Mouse (Mus musculus) spleen, postnatal 36 days (tissue): ENCODE measurements around the gene Ehd1.

Experiments used
- DNase-seq, 2 experiments: peaks; one replicate each; pipeline ENCODE4 v3.0.0; 2022; ENCODE audit warnings: low spot score in 2 of 2, mixed read lengths in 1 of 2

The Ehd1 gene

DNA sequence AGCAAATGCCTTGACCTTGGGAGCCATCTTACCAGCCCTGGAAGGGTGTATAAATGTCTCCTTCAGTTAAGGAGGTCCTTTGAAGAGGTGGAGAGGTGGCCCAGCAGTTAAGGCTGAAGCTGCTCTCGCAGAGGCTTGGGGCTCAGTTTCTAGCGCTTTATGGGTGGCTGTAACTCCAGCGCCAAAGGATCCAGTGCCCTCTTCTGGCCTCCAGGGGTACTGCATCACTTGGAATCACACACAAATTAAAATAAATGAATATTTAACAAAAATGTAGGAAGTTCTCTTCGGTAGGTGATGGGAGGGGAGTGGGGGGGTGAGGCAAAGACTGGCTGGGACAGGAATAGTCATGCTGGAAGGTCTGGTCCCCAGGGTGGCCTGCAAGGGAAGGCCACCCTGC is 15.6 kb upstream of the Ehd1 start:
- DNase-seq: no peak

- DNase-seq: no peak
Observed at GRCm38 (mm10) chr19:6261379-6261778, 15.1 kb upstream of the Ehd1 start.

GRCm38 (mm10) chr19:6262222-6262621 is 14.3 kb upstream of the Ehd1 start:
- peak; percentile 63 to 71 for DNase-seq

GRCm38 (mm10) chr19:6262839-6263433 is 13.6 kb upstream of the Ehd1 start:
- no peak for DNase-seq

- DNase-seq: no peak
Observed at GRCm38 (mm10) chr19:6264200-6264599, 12.3 kb upstream of the Ehd1 start.

- DNase-seq: no peak
Observed at GRCm38 (mm10) chr19:6264945-6265344, 11.6 kb upstream of the Ehd1 start.

DNA sequence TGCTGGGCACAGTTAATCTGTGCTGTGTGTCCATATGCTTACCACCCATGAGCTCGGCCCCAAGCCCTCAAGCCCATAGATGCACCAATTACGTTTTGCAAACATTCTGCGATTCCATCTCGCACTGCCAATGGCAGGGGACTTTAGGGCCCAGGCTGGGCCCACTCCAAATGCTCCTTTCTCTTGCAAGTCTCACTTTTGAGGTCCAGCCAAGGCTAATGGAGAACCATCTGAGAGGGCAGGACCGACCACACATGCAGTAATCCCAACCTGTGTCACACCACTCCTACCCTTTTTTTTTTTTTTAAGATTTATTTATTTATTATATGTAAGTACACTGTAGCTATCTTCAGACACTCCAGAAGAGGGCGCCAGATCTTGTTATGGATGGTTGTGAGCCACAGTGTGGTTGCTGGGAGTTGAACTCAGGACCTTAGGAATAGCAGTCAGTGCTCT is 10.8 kb upstream of the Ehd1 start:
- no peak for DNase-seq

DNA sequence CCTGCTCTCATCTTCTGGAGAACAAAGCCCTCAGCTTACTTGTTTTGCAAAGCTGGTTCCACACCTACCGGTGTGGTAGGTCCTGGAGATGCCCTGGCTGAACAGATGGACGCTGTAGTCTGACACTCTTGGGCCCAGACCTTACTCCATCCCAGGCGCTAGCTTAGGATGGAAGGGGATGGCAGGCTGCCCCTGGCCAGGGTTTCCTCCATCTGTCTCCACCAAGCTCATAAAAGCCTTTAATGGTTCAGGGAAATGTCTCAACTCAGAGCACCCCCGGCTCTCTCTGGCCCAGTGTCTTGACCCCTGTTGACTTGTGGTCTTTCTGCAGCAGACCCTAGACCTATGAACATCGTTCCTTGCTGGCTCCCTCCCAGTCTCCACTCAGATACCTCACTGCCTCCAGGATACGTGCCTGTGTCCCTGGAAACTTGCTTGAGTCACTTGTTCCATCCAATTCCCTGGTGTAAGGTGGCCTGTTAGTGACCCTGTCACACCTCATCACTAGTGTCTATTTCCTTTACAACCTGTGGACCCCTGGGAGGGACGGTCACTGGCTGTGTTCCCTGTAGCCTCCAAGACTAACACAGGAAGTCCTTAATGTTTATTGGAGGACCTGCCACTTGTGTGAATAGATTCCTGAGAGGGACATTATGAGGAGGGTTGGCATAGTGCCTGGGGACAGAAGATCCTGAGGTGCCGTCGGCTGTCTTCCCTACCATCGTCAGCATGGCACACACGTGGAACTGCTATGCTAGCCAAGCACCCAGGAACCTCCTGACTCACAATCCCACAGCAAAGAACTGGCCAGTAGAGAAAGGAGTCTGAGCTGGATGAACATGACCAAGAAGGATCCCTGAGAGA is 9.0 kb upstream of the Ehd1 start:
- DNase-seq: no peak

DNA sequence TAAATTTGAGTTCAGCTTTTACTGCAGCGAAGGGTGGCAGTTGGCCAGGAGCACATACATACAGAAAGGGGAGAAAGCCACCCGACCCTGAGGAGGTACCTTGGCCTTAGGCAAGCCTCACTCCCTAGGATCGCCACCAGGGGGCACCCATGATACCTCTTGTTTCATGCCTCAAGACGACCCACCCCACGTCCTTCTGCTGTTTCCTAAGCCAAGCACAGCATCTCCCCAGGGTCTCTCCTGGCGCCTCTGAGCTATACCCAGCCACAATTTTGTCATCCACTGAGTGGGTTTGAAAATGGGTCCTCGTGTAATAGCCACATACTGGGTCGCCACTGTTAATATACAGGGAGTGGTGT is 8.4 kb upstream of the Ehd1 start:
- DNase-seq: peak; percentile 78 to 86

GRCm38 (mm10) chr19:6268670-6269132 is 7.8 kb upstream of the Ehd1 start:
- no peak for DNase-seq

GRCm38 (mm10) chr19:6269798-6270475 is 6.6 kb upstream of the Ehd1 start:
- DNase-seq: no peak

- no peak for DNase-seq
Observed at GRCm38 (mm10) chr19:6270661-6271060, 5.9 kb upstream of the Ehd1 start.

DNA sequence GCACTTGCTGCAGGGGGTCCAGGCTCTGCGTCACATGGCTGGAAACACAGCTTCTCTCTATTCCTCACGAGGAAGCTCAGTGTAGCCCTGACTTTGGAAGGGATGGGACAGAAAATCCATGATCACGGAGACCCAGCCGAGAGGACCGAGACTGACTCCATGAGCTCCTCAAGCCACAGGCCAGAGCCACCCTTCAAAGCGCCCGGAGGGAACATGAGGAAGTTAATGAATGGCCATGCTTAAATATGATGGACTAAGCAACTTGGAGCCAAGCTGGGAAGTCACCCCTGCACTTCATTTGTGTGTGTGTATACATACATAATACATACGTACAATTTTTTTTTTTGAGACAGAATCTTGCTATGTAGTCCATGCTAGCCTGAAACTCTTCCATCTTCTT is 5.3 kb upstream of the Ehd1 start:
- no peak for DNase-seq

- DNase-seq: no peak
Observed at GRCm38 (mm10) chr19:6272053-6272452, 4.5 kb upstream of the Ehd1 start.

GRCm38 (mm10) chr19:6272738-6273137 is 3.8 kb upstream of the Ehd1 start:
- DNase-seq: no peak

GRCm38 (mm10) chr19:6273592-6273991 is 2.9 kb upstream of the Ehd1 start:
- no peak for DNase-seq

GRCm38 (mm10) chr19:6273998-6274608 is 2.4 kb upstream of the Ehd1 start:
- no peak for DNase-seq

DNA sequence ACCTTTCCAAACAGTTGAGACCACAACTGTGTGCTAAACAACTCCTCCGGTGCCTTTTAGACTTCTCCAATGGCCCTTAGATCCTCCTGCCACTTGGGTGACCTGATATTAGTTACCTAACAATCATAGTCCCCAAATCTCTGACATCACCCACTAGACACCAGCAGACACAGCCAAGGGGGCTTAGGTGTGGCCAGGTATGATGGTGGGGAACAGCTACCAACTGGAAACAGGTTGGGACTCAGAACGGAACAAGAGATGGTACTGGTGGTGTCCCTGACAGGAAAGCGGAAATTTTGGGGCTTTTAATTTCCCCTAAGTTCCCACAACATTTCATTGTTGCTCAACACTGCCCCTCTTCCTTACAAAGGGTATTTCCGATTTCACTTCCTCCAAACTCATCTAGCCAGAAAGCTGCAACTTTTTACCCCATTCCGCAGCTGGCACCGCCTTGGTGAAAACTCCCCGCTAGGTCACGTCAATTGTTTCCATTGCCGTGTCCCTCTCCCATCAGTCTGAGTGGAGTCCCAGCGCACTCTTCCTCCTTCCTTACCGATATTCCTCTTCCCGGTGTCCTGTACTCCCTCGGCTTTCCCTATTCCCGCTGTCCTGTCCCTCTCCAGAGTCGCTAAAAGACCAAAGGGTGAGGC is 660 bp upstream of the Ehd1 start:
- peak; percentile 80 to 85 for DNase-seq

DNA sequence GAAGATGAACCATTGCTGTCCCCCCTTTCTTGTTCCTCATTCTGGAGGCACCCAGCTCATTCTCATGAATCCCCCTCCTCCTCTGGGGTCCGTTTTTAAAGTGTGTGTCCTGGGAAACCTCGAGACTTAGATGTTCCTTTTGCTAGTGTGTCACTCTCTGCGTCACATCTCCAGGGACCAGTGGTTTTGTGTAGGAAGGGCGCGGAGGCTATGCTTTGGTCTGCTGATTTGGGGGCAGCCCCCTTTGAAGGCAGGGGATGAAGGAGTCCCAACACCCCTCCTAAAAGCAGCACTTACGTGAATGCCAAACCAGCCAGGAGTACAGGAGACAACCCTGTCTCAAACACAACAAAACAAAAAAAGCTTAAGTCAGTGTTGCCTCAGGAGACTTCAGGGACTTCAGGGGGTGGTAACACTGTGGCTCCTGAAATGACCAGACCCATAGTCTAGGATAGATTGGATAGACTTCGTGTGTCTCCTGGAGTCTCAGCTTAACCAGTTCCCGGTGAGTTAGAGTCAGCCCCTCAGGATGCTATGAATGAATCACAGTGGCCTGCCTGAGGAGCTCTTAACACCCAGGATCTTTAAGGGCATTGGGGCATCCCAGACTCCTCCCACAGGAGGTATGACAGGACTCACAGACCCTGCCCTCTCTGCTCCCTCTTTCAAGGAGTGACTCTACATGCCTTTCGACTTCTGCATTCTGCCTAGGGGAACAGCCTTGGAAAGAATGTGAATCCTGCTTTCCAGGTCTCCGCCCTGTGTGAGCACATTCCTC is 1.3 kb downstream of the Ehd1 start:
- DNase-seq: peak; percentile 82

- DNase-seq: peak in 1 of 2 experiments; percentile 34
Observed at GRCm38 (mm10) chr19:6278439-6279073, 2.0 kb downstream of the Ehd1 start.
